Mouse (Mus musculus): ENCODE results near the gene Rxra. TPM values are rescaled to one million over a fixed set of nuclear protein-coding genes. Genes with fewer than 3 reads are reported as not detected.
A peak's percentile ranks its signal among the peaks of the same experiment; 100 is the strongest.

The Rxra gene
- polyA plus RNA-seq, 1 experiment from 2014 or later, result 2.6 TPM

- Histone ChIP-seq H3K9ac (ENCODE audit: low read length) (no peak overlapping the region), H3K36me3 (ENCODE audit: control insufficient read depth, insufficient read depth, low read length) (no peaks in the 10 kb centered on the region), H3K4me3 (ENCODE audit: low read depth, low read length) (no peak overlapping the region), H3K4me2 (ENCODE audit: low read length) (no peak overlapping the region), H3K9me3 (replicated peaks; ENCODE audit: control insufficient read depth, low read length) (no peaks in the 10 kb centered on the region), H3K4me1 (ENCODE audit: control insufficient read depth, insufficient read depth, low read length) (no peaks in the 10 kb centered on the region), H3K27ac (ENCODE audit: low read depth, low read length) (no peak overlapping the region), H3K27me3 (replicated peaks; ENCODE audit: control insufficient read depth, insufficient read depth, low read length) (no peaks in the 10 kb centered on the region)
- no peak for DNase-seq (ENCODE audit: low spot score)
- no peak for ATAC-seq
Observed at GRCm38 (mm10) chr2:27656576-27656975, 19.7 kb upstream of the Rxra start.

GRCm38 (mm10) chr2:27665284-27665683 lies 11.0 kb upstream of the Rxra start:
- no peaks in the 10 kb centered on the region for H3K9me3 ChIP-seq (replicated peaks; ENCODE audit: control insufficient read depth, low read length)
- ATAC-seq (no peak), DNase-seq (ENCODE audit: low spot score) (no peak)
- H3K27me3 ChIP-seq (replicated peaks; ENCODE audit: control insufficient read depth, insufficient read depth, low read length), result no peaks in the 10 kb centered on the region
- H3K9ac ChIP-seq (ENCODE audit: low read length), result no peak overlapping the region
- no peaks in the 10 kb centered on the region for H3K36me3 ChIP-seq (ENCODE audit: control insufficient read depth, insufficient read depth, low read length)
- WGBS, result 92% methylated on average over 6 of the region's 6 CpGs
- peaks cover 3% of the 10 kb centered on the region; the same call in 1 of the 2 replicates for H3K4me1 ChIP-seq (ENCODE audit: control insufficient read depth, insufficient read depth, low read length)
- no peak overlapping the region for H3K4me3 ChIP-seq (ENCODE audit: low read depth, low read length)
- no peak overlapping the region for H3K4me2 ChIP-seq (ENCODE audit: low read length)
- no peak overlapping the region for H3K27ac ChIP-seq (ENCODE audit: low read depth, low read length)

- 34% methylated on average over 4 of the region's 4 CpGs for WGBS
- Histone ChIP-seq H3K27ac (ENCODE audit: low read depth, low read length) (no peak overlapping the region), H3K9ac (ENCODE audit: low read length) (no peak overlapping the region), H3K4me2 (ENCODE audit: low read length) (no peak overlapping the region), H3K27me3 (replicated peaks; ENCODE audit: control insufficient read depth, insufficient read depth, low read length) (no peaks in the 10 kb centered on the region), H3K36me3 (ENCODE audit: control insufficient read depth, insufficient read depth, low read length) (no peaks in the 10 kb centered on the region), H3K4me3 (ENCODE audit: low read depth, low read length) (no peak overlapping the region), H3K9me3 (replicated peaks; ENCODE audit: control insufficient read depth, low read length) (no peaks in the 10 kb centered on the region), H3K4me1 (ENCODE audit: control insufficient read depth, insufficient read depth, low read length) (peaks cover 17% of the 10 kb centered on the region)
- ATAC-seq (no peak), DNase-seq (ENCODE audit: low spot score) (peak; percentile 35)
Observed at GRCm38 (mm10) chr2:27666719-27667118, 9.5 kb upstream of the Rxra start.

- 66% methylated on average over 4 of the region's 4 CpGs for WGBS
- Histone ChIP-seq H3K9ac (ENCODE audit: low read length) (no peak overlapping the region), H3K27me3 (replicated peaks; ENCODE audit: control insufficient read depth, insufficient read depth, low read length) (no peaks in the 10 kb centered on the region), H3K4me3 (ENCODE audit: low read depth, low read length) (no peak overlapping the region), H3K27ac (ENCODE audit: low read depth, low read length) (no peak overlapping the region), H3K4me1 (ENCODE audit: control insufficient read depth, insufficient read depth, low read length) (peaks cover 19% of the 10 kb centered on the region), H3K36me3 (ENCODE audit: control insufficient read depth, insufficient read depth, low read length) (no peaks in the 10 kb centered on the region), H3K4me2 (ENCODE audit: low read length) (no peak overlapping the region), H3K9me3 (replicated peaks; ENCODE audit: control insufficient read depth, low read length) (no peaks in the 10 kb centered on the region)
- ATAC-seq (no peak), DNase-seq (ENCODE audit: low spot score) (no peak)
Observed at GRCm38 (mm10) chr2:27667677-27668076, 8.6 kb upstream of the Rxra start.

- H3K4me1 ChIP-seq (ENCODE audit: control insufficient read depth, insufficient read depth, low read length), result peaks cover 19% of the 10 kb centered on the region
- ATAC-seq (no peak), DNase-seq (ENCODE audit: low spot score) (no peak)
- no peak overlapping the region for H3K9ac ChIP-seq (ENCODE audit: low read length)
- WGBS, result 11% methylated on average over 5 of the region's 5 CpGs
- H3K27ac ChIP-seq (ENCODE audit: low read depth, low read length), result no peak overlapping the region
- H3K4me3 ChIP-seq (ENCODE audit: low read depth, low read length), result no peak overlapping the region
- H3K27me3 ChIP-seq (replicated peaks; ENCODE audit: control insufficient read depth, insufficient read depth, low read length), result 0 out of 2 replicates have a peak, but pooled peaks cover 3% of the 10 kb centered on the region
- no peaks in the 10 kb centered on the region for H3K36me3 ChIP-seq (ENCODE audit: control insufficient read depth, insufficient read depth, low read length)
- no peaks in the 10 kb centered on the region for H3K9me3 ChIP-seq (replicated peaks; ENCODE audit: control insufficient read depth, low read length)
- no peak overlapping the region for H3K4me2 ChIP-seq (ENCODE audit: low read length)
Observed at GRCm38 (mm10) chr2:27670746-27671145, 5.5 kb upstream of the Rxra start.

- Histone ChIP-seq H3K9me3 (replicated peaks; ENCODE audit: control insufficient read depth, low read length) (no peaks in the 10 kb centered on the region), H3K36me3 (ENCODE audit: control insufficient read depth, insufficient read depth, low read length) (no peaks in the 10 kb centered on the region), H3K9ac (ENCODE audit: low read length) (no peak overlapping the region), H3K4me1 (ENCODE audit: control insufficient read depth, insufficient read depth, low read length) (peaks cover 26% of the 10 kb centered on the region), H3K27ac (ENCODE audit: low read depth, low read length) (peak overlapping the region; percentile 9; the same call in 1 of the 2 replicates), H3K27me3 (replicated peaks; ENCODE audit: control insufficient read depth, insufficient read depth, low read length) (0 out of 2 replicates have a peak, but pooled peaks cover 3% of the 10 kb centered on the region), H3K4me2 (ENCODE audit: low read length) (no peak overlapping the region), H3K4me3 (ENCODE audit: low read depth, low read length) (no peak overlapping the region)
- ATAC-seq, result peak; percentile 24
- WGBS, result 4% methylated on average over 3 of the region's 3 CpGs
- DNase-seq (ENCODE audit: low spot score), result peak; percentile 73
Observed at GRCm38 (mm10) chr2:27671633-27672091, 4.6 kb upstream of the Rxra start.

GRCm38 (mm10) chr2:27676478-27677325 lies 462 bp downstream of the Rxra start:
- ATAC-seq, result peak; percentile 60
- peak overlapping the region; percentile 89 for H3K9ac ChIP-seq (ENCODE audit: low read length)
- H3K4me2 ChIP-seq (ENCODE audit: low read length), result peak overlapping the region; percentile 88
- no peaks in the 10 kb centered on the region for H3K9me3 ChIP-seq (replicated peaks; ENCODE audit: control insufficient read depth, low read length)
- no peaks in the 10 kb centered on the region for H3K36me3 ChIP-seq (ENCODE audit: control insufficient read depth, insufficient read depth, low read length)
- H3K4me3 ChIP-seq (ENCODE audit: low read depth, low read length), result peak overlapping the region; percentile 73
- H3K27ac ChIP-seq (ENCODE audit: low read depth, low read length), result peak overlapping the region; percentile 79
- DNase-seq (ENCODE audit: low spot score), result peak; percentile 63
- 0 out of 2 replicates have a peak, but pooled peaks cover 3% of the 10 kb centered on the region for H3K27me3 ChIP-seq (replicated peaks; ENCODE audit: control insufficient read depth, insufficient read depth, low read length)
- H3K4me1 ChIP-seq (ENCODE audit: control insufficient read depth, insufficient read depth, low read length), result peaks cover 33% of the 10 kb centered on the region
- 0% methylated on average over 47 of the region's 106 CpGs for WGBS

- H3K4me1 ChIP-seq (ENCODE audit: control insufficient read depth, insufficient read depth, low read length), result peaks cover 36% of the 10 kb centered on the region
- DNase-seq (ENCODE audit: low spot score), result peak; percentile 41
- 1% methylated on average over 56 of the region's 77 CpGs for WGBS
Observed at GRCm38 (mm10) chr2:27677411-27678310, 1.4 kb downstream of the Rxra start.

More at GRCm38 (mm10) chr2:27677411-27678310, 1.4 kb downstream of the Rxra start:
- H3K27ac ChIP-seq (ENCODE audit: low read depth, low read length), result peak overlapping the region; percentile 70
- no peaks in the 10 kb centered on the region for H3K36me3 ChIP-seq (ENCODE audit: control insufficient read depth, insufficient read depth, low read length)
- peak overlapping the region; percentile 73 for H3K4me3 ChIP-seq (ENCODE audit: low read depth, low read length)
- peak overlapping the region; percentile 89 for H3K9ac ChIP-seq (ENCODE audit: low read length)
- peak; percentile 43 for ATAC-seq
- H3K9me3 ChIP-seq (replicated peaks; ENCODE audit: control insufficient read depth, low read length), result no peaks in the 10 kb centered on the region
- peak overlapping the region; percentile 88 for H3K4me2 ChIP-seq (ENCODE audit: low read length)
- 0 out of 2 replicates have a peak, but pooled peaks cover 3% of the 10 kb centered on the region for H3K27me3 ChIP-seq (replicated peaks; ENCODE audit: control insufficient read depth, insufficient read depth, low read length)

Data from forebrain, embryonic 14.5 days (tissue).